Mouse (Mus musculus): ENCODE measurements around the gene Mybpc1.
"Not testable (repeated sequence)": the region's sequence is repeated elsewhere in the genome, so short reads cannot be mapped to it uniquely, and the experiment has no call there.

Gene Mybpc1

DNA sequence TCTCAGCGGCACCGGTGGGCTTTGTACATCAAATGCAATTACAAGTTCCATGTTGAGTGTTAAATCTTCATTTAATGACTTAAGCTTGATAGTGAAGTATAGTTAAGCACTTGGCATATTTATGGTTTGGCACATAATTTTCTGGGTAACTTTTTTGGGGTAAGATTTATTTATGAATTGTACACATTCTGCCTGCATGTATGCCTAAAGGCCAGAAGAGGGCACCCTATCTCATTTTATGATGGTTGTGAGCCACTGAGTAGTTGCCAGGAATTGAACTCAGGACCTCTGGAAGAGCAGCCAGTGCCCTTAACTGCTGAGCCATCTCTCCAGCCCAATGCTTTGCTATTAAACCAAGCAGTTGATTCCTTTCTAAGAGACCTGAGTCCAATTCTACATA is 52.2 kb downstream of the Mybpc1 start:
- no peak for DNase-seq (ENCODE audit: low spot score in 2 of 2)

DNA sequence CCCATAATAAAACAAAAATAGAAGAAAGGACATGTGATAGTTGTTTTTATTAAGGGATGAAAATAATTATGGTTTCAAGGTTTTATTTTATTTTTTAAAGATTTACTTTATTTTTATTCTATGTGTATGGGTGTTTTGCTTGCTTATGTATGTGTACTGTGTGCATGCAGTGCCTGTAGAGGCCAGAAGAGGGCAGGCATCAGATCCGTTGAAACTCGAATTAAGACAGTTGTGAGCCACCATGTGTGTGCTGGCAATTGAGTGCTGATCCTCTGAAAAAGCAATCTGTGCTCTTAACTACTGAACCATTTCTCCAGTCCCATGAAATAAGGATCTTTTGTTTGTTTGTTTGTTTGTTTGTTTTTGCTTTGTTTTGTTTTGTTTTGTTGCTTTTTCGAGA is 54.7 kb downstream of the Mybpc1 start:
- no peak for DNase-seq (ENCODE audit: low spot score in 2 of 2)

DNA sequence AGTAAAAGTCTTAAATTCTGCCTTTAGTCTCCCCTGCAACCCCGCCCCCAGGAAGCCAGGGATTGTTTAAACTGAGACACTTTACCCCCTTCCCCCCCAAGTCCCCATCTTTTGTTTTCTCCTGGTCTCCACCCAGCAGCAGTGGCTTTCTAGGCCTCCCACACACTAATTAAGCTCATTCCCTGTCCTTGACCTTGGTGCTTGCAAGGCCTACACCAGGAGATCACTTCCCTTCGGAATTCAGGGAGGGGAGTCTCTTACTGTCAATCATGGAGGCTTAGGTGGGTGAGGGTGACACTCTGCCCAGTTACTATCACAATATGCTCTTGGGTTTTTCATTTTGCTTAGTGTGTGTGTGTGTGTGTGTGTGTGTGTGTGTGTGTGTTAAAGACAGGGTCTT is 57.3 kb downstream of the Mybpc1 start:
- DNase-seq (ENCODE audit: low spot score in 2 of 2) = no peak

DNA sequence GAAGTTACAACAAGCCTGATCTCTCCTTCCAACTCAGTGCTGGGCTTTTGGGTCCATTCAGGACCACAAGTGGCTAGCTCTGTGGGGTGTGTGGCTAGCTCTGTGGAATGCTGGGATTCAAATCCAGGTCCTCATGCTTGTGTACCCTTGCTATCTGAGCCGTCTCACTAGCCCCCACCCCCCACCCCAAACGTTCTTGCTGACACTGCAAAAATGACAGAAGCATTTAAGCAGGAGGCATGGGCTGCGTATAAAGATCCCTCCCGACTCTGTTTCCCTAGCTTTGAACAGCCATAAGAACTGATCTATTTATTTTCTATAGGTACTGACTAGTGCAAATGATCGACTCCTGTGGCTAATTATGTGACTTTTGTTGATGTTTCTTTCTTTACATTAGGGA is 74.3 kb downstream of the Mybpc1 start:
- DNase-seq (ENCODE audit: low spot score in 2 of 2) = no peak

DNA sequence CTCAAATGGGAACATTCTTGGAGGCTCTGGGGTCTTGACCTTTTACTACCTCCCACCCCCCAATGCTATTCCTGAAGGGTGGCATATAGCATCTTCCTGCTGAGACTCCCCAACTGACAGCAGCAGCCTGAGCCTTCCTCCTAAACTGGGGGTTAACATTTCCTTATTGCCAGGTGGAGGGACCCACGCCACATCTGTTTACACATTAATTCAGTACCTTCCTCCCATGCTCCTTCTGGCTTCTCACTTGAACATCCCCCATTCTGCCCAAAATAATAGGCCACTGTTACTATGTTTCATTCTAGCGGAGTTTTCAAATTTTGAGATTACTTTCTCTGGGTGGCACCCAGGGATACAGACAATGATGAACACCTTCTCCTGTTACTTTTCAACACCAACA is 80.9 kb downstream of the Mybpc1 start:
- DNase-seq (ENCODE audit: low spot score in 2 of 2) = no peak

DNA sequence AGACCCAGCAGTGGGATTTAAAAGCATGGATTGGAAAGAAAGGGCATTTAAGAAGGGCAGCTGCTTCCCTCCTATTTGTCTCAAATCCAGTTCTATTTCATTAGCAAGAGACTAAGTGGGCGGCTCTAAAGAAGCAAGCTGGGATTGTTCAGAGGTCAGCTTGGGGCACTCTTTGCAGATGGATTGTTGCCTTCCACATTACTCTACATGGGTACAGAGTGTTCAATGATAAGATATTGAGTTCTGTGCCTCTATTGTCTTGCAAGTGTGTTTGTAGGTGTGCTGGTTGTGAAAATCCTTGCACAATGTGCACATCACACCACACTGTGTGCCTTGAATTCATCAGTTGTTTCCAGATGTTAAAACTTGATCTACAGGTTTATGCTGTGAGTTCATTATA is 81.7 kb downstream of the Mybpc1 start:
- no peak for DNase-seq (ENCODE audit: low spot score in 2 of 2)

DNA sequence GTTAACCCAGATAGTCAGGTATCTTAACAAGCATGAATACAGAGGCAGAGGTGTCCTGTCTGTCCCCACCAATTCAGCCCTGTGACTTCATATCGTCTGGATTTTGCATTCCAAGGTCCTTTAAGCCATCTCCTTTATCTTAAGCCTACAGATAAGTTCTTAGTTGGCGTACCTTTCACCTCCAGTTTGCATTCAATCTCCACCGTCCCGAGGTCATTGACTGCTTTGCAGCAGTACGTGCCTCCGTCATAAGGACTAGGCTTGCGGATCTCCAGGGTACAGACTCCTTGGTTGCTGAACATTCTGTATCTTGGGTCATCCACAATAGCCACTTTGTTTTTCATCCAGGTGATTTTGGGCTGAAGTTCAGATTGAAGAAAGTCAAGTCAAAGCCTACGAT is 82.2 kb downstream of the Mybpc1 start:
- DNase-seq (ENCODE audit: low spot score in 2 of 2) = no peak

DNA sequence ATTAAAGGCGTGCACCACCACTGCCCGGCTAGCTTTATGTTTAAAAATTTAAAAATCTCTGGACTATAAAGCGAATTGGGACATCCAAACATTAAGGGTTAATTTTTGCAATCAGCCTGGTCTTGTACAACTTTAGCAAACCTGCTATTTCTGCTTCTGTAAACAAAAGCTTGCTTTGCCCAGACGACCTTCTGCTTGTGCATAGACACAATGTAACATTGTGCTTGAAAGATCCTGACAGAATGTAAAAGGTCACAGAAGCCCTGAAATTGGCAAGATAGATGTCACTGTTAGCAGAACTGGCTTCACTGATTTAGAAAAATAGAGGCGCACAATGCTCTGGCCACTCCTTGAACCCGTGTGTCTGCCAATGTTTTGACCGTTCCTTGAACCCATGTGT is 89.9 kb downstream of the Mybpc1 start:
- DNase-seq (ENCODE audit: low spot score in 2 of 2) = not testable (repeated sequence)

DNA sequence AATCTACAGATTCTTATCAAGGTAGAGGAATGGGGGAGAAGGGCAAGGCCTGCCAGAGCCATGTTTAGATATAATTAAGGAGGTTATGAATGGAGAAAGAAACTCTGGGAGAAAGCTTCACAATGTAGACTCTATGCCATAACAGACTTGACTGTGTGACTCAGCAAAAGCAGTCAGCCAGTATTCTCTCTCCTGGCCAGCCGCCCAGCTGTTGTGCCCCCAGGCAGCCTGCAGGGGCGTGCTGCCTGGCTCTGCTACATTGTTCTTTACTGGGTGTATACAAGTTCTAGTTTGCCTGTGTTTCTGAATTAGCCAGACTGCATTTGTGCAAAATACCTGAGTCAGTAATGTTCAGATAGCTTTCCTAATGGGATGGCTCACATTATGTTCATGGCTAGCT is 90.5 kb downstream of the Mybpc1 start:
- DNase-seq (ENCODE audit: low spot score in 2 of 2) = peak in 1 of 2 experiments; percentile 51

DNA sequence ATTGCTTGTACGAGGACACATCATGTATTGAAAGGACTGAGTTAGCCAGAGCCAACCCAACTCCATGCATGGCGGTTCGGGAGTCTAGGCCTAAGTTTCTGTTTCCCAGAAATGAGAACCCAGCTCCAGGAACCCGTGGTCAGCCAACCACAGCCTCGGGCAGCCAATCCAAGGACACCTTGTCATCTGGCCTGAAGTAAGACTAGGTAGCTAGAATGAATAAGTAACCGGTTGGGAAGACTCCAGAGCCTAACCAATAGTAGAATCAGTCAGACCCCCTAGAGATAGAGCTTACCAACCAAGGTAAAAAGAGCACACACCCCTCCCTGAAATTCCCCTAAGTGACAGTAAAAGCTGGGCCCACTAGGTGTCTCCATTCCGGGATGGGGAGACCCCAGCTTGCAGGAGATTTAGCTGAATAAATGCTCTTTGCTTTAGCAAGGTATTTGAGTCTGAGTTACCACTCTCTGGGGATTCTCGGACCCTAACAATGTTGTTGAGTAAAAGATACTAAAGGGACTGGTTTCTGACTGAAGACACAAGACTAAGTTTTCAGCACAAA is 91.3 kb downstream of the Mybpc1 start:
- DNase-seq (ENCODE audit: low spot score in 2 of 2) = no peak

DNA sequence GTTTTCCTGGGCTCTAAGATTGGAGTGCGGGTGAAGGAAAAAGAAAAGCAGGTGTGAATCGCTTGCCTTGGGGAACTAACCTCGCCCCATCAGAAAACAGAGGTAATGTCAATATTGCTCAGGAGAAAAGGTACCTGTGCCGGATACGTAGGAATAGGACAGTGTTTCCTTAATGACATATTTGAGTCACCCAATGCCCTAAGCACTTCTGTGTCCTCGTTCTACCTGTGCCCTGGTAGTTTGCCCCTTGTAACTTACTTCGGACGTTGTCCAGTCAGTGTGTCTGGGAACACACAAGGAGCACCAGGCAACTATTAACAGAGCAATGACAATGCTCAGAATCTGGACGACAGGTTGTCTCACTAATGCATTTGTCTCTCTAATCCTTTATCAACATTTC is 93.6 kb downstream of the Mybpc1 start:
- DNase-seq (ENCODE audit: low spot score in 2 of 2) = no peak

DNA sequence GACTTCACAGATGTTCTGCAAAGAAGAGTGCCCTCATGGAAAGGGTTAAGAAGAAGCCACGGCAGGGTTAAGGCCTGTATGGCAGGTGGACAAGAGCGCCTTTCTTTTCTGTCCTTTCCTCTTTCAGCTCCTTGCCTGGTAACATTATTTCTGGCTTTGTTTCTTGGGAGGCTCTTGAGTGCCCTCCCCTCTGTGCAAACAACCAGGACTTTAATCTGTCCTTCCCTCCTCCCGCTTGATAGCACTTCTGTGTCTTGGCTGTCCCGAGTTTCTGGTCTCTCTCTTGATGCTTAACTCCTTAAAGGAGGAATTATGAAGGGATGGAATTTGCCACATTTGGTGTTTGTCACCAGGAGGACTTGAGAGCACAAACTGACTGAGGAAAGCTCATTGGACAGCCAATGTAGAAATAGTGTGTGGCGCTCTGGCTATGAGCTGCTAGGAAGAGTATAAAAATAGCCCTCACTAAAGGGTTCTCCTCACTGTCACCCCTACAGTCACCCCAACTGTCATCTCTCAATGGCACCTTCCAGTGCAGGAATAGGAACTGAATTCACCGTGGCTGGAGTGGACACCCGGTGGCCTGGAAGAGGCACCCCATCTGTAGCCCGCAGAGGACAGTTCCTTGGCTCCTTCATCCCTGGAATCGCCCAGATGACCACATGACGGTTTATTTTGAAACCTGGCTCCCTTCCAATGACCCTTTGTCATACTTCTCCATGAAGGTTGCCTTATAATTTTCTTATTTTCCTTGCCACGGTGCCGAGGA is 94.3 kb downstream of the Mybpc1 start:
- DNase-seq (ENCODE audit: low spot score in 2 of 2) = no peak

DNA sequence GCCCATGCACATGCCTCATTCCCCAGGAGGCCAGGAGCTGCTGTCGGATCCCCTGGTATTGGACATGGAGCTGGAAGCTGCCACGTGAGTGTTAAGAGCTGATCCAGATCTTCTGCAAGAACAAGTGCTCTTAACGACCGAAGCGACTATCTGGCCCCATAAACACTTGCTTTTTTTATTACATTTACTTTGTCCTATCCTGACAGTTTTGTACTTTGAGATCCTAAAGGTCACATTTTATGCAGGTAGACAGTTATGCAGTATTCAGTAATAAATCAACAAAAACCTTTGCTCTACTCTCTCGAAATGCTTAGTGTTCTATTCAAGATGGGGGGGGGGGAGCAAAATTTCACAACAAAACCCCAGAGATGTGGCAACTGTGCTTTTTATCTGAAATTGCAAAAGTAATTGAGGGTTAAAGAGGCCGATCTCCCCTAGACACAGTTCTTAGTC is 97.2 kb downstream of the Mybpc1 start:
- no peak for DNase-seq (ENCODE audit: low spot score in 2 of 2)

DNA sequence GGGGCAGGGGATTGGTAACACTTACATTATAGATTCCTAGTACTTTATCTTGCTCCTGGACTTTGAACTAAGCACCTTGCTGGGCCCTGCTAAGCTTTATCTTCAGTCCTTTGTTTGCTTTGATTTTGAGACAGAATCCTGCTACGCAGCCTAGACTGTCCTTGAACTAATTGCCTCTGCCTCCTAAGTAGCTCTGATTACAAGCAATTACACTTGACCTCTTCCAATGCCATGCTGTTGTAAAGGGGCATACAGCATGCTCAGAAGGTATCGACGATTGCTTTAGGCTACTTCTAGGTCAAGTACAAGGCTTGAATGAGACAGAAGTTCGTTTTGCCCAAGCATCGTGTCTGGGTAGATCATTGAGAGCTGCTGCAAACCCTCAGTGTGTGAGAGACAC is 99.7 kb downstream of the Mybpc1 start:
- DNase-seq (ENCODE audit: low spot score in 2 of 2) = no peak

DNA sequence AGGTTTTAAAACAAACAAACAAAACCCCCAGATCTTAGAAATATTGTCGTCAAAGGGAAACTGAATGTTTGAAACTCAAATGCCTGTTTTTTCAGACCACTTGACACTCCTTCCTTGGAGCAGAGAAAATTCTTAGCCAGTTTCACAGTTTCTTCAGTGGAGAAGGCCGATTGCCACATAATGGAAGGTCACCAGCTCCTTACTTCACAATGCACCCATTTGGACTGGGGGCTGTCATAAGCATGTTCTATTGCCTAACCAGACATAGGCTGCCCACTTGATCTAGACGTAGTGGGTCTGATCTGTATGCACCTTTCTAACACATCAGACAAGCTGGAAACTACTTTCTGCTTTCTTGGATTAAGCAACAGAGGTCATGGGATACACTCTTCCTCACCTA is 100.5 kb downstream of the Mybpc1 start:
- no peak for DNase-seq (ENCODE audit: low spot score in 2 of 2)

DNA sequence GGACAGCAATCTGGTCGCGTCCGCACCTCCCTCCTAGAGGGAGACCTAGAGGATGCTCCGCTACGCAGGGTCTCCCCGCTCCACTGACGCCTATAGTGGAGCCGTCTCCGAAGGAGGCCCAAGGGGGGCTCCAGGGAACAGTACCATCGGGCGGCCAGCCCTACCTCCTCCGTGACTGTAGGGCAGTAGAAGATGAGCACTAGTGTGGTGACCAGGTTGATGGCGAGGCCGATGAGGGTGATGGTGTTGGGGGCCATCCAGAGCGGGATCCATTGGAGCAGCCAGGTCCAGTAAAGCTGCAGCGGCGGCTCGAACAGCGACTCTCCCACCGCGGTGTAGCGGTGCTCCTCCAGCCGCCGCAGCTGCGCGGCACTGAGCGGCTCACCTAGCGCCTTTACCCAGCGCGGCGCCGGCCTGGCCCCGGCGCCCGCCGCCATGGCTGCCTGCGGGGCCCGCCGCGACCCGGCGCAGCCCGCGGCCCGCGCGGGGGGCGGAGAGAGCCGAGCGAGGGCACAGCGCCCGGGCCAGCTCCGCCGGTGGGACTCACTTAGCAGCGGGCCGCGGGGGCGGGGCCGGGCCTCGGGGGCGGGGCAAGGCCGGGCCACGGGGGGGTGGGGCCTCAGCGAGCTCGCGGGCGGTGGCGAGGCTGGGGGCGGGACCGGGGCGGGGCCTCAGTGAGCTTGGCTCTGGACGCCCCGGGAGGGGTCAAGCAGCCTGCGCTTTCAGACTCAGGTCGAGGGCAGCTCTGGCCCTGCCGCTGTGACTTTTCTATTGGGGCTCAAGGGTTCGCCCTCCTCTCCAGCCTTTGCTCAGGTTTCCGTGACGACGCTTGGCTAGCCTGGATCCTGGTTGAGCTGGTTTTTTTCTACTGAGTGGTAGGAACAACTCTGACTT is 101.3 kb downstream of the Mybpc1 start, which contains the start of gene Chpt1:
Chpt1 (minus strand) TSS at position 653 of the 894 bp plus-strand sequence.
- peak; percentile 73 to 88 for DNase-seq (ENCODE audit: low spot score in 2 of 2)

DNA sequence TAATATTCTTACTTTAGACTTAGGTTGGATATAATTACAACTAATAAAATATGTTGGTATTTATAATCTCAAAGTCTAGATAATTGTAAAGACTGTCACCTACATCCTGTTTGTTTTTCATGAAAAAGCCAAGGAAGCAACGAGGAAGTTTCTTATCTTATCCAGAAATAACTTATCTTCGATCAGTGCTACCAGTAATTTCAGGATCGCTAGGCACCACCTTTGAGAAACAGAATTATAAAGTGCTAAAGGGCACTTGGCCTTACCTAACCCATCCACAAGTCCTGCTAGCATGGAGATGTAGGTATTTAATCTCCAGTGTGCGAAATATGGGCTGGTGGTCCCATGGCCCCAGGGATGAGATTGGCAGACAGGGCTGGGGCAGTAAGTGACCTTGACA is 102.0 kb downstream of the Mybpc1 start:
- DNase-seq (ENCODE audit: low spot score in 2 of 2) = no peak

DNA sequence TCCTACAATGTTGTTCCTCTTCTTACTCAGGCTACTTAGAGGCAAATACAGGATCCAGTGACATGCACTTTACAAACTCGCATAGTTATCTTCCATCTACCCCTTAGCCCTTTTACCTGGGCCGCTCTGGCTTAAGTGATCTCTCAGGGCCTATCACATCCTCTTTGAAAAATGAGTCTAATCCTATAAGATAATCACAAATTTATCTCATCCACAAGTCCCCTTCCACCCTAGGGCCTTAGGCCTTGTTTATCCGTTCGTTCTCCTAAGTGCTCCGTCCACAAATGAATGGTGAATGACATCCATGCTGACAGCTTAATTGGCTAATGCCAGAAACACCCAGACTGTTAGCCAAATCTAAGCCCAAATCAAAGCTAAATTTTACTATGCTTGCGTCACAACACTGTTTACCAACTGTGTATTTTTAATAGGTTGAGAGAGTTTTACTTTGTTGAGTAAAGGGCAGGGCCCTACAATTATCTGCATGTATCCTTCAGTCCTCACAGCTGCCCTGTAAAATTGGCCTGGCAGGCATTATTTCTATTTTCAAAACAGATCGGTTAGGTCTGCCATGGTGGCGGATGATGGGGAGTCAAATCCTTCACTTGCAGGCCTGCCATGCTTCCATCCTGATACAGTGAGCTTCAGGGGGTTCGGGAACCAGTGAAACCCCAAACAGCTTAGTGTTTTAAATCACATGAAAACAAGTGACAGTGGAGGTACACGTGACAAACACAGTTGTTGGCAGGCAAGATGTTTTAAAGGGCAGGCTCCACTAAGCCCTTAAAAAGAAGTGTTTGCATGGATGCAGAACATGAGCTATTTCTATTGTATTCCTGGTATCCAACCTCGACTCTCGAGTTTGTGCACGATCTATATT is 102.8 kb downstream of the Mybpc1 start:
- DNase-seq (ENCODE audit: low spot score in 2 of 2) = no peak

DNA sequence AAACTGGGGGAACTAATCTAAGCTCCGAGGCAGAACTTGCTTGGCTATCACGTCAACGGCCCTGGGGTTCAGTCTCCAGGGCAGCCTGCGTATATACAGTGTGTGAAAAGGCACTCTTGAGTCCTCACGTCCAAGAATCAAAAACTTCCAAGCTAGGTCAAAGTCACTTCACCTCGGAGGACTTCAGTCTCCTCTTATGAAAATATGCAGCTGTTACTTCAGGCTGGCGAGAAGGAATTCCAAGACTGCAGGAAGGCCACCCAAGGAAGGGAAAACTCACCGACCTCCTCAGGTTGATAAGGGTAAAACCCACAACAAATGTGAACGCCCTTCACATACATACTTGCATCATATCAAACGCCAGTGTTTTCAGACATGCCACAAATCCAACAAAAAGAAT is 103.6 kb downstream of the Mybpc1 start:
- no peak for DNase-seq (ENCODE audit: low spot score in 2 of 2)

DNA sequence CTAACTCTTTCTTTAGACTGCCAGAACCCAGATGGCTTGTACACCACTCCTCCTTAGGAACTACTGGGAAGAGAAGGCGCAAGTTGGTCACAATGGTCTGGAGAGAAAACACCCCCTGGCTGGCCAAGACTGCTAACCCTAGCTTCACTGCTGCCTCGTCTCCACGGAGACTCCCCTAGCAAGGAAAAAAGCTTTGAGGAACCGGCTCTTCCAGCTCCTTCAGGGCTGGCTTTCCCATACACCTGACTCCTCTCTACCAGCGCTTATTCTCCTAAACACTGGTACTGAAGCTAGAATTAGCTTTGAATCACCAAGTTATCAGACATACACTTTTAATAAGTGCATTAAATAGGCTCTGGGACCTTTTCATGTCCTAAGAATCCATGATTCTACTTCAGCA is 105.0 kb downstream of the Mybpc1 start:
- no peak for DNase-seq (ENCODE audit: low spot score in 2 of 2)

DNA sequence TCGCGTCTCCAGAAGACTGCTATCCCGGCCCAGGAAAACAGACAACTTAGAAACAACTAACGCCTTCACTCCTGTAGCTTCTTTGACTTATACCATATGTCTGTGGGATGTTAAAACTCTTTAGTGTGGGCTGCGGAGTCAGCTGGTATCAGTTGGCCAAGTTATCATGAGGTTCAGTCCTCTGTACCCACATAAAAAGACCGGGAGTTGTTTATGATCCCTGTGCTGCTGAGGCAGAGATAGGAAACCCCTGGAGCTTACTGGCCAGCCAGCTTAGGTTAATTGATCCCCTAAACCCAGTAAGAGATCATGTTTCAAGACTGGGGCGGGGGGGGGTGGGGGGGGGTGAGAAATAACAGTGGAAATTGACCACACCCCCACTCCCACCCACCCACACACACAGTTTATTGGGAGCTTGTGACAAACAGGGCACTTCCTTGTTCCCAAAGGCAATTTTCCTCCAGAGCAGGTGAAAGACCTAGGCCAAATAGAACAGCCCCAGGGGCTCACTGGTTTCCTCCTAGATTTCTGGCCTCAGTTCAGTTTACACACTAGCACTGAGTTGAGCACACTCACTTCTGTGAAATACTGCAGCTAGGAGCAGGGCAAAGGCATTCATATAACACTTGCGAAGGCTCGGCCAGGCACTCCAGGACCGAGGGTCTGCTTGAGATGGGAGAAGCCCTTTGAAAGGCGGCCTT is 107.9 kb downstream of the Mybpc1 start:
- no peak for DNase-seq (ENCODE audit: low spot score in 2 of 2)
